Mouse (Mus musculus) embryonic fibroblast, embryonic 13.5 days (primary cell): ENCODE measurements at regions not wholly inside any gene's neighbourhood (a gene's known extent, or its start where the extent isn't known, plus 50 kb on each side); places are given as distances from the start of the nearest gene placed in this dataset.

Experiments
- CTCF ChIP-seq: IDR thresholded peaks from 2 replicates; pipeline ENCODE4 v1.5.1; 2011; ENCODE audit warnings: mild to moderate bottlenecking, control low read depth, low read length, moderate library complexity, borderline replicate concordance; ENCODE audit not compliant: insufficient read depth
- POLR2A ChIP-seq: IDR thresholded peaks from 2 replicates; pipeline ENCODE4 v1.6.1; 2011; ENCODE audit warnings: low read depth, mild to moderate bottlenecking, control low read depth, low read length, moderate library complexity

DNA sequence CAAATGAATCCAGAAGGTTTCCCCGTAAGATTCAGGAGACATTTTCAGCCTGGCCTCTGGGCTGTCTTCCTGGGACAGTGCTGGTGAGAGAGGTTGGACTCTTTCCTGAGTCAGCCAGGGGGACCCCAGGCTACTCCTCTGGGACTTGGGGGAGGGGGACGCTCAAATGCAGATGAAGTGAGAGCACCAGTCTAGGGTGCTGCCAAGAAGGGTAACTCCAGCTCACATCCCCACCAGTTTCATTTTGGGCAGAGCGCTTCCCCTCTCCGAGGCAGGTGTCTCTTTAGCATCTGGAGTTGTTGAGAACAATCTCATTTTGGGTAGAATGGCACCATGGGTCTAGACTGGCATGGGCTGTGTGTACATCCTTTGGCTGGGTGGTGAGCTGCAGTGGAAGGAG, 75.5 kb upstream of the Id2 start:
- TF ChIP-seq CTCF (no peak), POLR2A (no peak)
